Mouse (Mus musculus) thymus, adult 2 months (tissue): Measurements from ENCODE around the gene Fam222b.

Source experiments
- CTCF ChIP-seq: fragments of 200-500 bp; IDR thresholded peaks from 2 replicates; pipeline ENCODE4 v1.5.1; 2012; ENCODE audit warnings: mild to moderate bottlenecking, control low read depth, low read length, moderate library complexity, borderline replicate concordance; ENCODE audit not compliant: control insufficient read depth, poor library complexity, insufficient read depth; ENCODE audit errors: extremely low read depth
- POLR2A ChIP-seq: fragments of 200-500 bp; IDR thresholded peaks from 2 replicates; pipeline ENCODE4 v1.6.1; 2012; ENCODE audit warnings: mild to moderate bottlenecking, low read length, control low read depth, moderate library complexity; ENCODE audit not compliant: control insufficient read depth, poor library complexity, insufficient read depth; ENCODE audit errors: extremely low read depth

DNA sequence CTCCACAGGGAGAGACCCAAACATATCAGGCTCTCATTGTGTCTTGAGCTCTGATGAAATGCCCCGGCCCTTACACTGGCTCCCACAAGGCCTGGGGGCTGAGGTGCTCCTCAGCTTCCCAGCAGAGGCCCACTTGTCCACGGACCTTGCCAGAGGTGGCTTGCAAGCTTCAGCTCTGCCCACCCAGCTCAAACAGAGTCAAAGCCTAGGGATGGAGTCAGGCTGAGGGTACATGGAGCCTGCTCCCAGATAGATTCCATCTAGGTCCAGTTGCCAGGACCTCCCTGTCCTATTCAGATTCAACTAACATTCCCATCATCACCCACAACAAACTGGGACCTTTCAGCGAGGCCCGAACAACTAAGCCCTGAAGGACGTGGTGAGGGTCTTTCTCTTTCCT, 22.5 kb upstream of the Fam222b start:
- TF ChIP-seq POLR2A (no peak), CTCF (no peak)
